Mouse (Mus musculus) CH12.LX (cell line): ENCODE measurements around the gene Ap5b1.

Experiments used
- GABPA ChIP-seq: IDR thresholded peaks from 2 replicates; pipeline ENCODE4 v1.6.1; 2012; ENCODE audit warnings: low read depth, low read length, improper control_type of control experiment, inconsistent platforms; ENCODE audit not compliant: insufficient replicate concordance
- MAZ ChIP-seq: IDR thresholded peaks from 2 replicates; pipeline ENCODE4 v1.6.1; 2012; ENCODE audit warnings: low read depth, mild to moderate bottlenecking, inconsistent platforms, low read length, improper control_type of control experiment, moderate library complexity
- NRF1 ChIP-seq: IDR thresholded peaks from 2 replicates; pipeline ENCODE4 v1.6.1; 2014; ENCODE audit warnings: low read depth, mild to moderate bottlenecking, inconsistent platforms, low read length, improper control_type of control experiment, moderate library complexity
- PAX5 ChIP-seq: IDR thresholded peaks from 2 replicates; pipeline ENCODE4 v1.6.1; 2012; ENCODE audit warnings: low read length, inconsistent platforms, mixed read lengths
- POLR2A ChIP-seq: IDR thresholded peaks from 2 replicates; pipeline ENCODE4 v1.6.1; 2011; ENCODE audit warnings: low read depth, mild to moderate bottlenecking, improper control_type of control experiment, low read length
- POLR2AphosphoS2 ChIP-seq: IDR thresholded peaks from 2 replicates; pipeline ENCODE4 v1.6.1; 2011; ENCODE audit warnings: low read depth, low read length, improper control_type of control experiment
- SMC3 ChIP-seq: IDR thresholded peaks from 2 replicates; pipeline ENCODE4 v1.6.1; 2011; ENCODE audit warnings: low read depth, low read length, improper control_type of control experiment

- TF ChIP-seq PAX5 (no peak), GABPA (no peak), POLR2AphosphoS2 (no peak), MAZ (no peak), SMC3 (no peak), NRF1 (no peak), POLR2A (no peak)
Observed at GRCm38 (mm10) chr19:5571831-5572230, 4.0 kb downstream of the Ap5b1 start.
